Mouse (Mus musculus) hindbrain, postnatal 0 days (tissue): ENCODE measurements at regions not wholly inside any gene's neighbourhood (a gene's known extent, or its start where the extent isn't known, plus 50 kb on each side); places are given as distances from the start of the nearest gene placed in this dataset.

ENCODE experiments used
- ATAC-seq: fragments of 200-750 bp; cut with Nextera tagmentation; 2 replicates; pipeline ENCODE4 v1.8.0; 2017; ENCODE audit warnings: mild to moderate bottlenecking, moderate TSS enrichment, moderate library complexity
- DNase-seq: peaks from one replicate; pipeline ENCODE4 v3.0.0-alpha.2; 2015; ENCODE audit warnings: low spot score
- H3K27ac ChIP-seq: fragments of 300-500 bp; sonication (generic); 2 replicates; pipeline ENCODE4 v1.5.1; 2014; ENCODE audit warnings: mild to moderate bottlenecking
- H3K27me3 ChIP-seq: fragments of 300-500 bp; sonication (generic); 2 replicates; pipeline ENCODE4 v1.6.1; 2014; ENCODE audit warnings: low read length, mixed read lengths; ENCODE audit not compliant: insufficient read depth
- H3K36me3 ChIP-seq: fragments of 300-500 bp; sonication (generic); 2 replicates; pipeline ENCODE4 v1.6.1; 2014; ENCODE audit warnings: low read length, mixed read lengths; ENCODE audit not compliant: insufficient read depth
- H3K4me1 ChIP-seq: fragments of 300-500 bp; sonication (generic); 2 replicates; pipeline ENCODE4 v1.6.1; 2014; ENCODE audit warnings: antibody characterized with exemption, low read length, mixed read lengths; ENCODE audit not compliant: insufficient read depth
- H3K4me2 ChIP-seq: fragments of 300-500 bp; sonication (generic); 2 replicates; pipeline ENCODE4 v1.6.1; 2014; ENCODE audit warnings: low read depth, mild to moderate bottlenecking, low read length, moderate library complexity, mixed read lengths
- H3K4me3 ChIP-seq: fragments of 300-500 bp; sonication (generic); 2 replicates; pipeline ENCODE4 v1.5.1; 2014; ENCODE audit warnings: low read length
- H3K9ac ChIP-seq: fragments of 300-500 bp; sonication (generic); replicated peaks from 2 replicates; pipeline ENCODE4 v1.6.1; 2014; ENCODE audit warnings: mild to moderate bottlenecking, low read length, moderate library complexity, mixed read lengths
- H3K9me3 ChIP-seq: fragments of 300-500 bp; sonication (generic); 2 replicates; pipeline ENCODE4 v1.6.1; 2016; ENCODE audit warnings: low read length, mixed read lengths
- CTCF ChIP-seq: IDR thresholded peaks from 2 replicates; pipeline ENCODE4 v1.5.1; 2016; ENCODE audit warnings: antibody characterized with exemption, control low read depth, low read depth
- WGBS: fragments of 180-500 bp; shearing (Covaris S2); extraction: QIAGEN DNeasy Blood & Tissue Kit; methylation state at CpG from one replicate; pipeline ENCODE4 v1.1.7; 2014; 5-methylcytosine and 5-hydroxymethylcytosine counted together

- Histone ChIP-seq H3K36me3 (no peaks in the 10 kb centered on the region), H3K4me1 (no peaks in the 10 kb centered on the region), H3K4me3 (no peak overlapping the region), H3K27ac (no peak overlapping the region), H3K9ac (no peak overlapping the region), H3K4me2 (no peak overlapping the region), H3K9me3 (no peaks in the 10 kb centered on the region), H3K27me3 (no peaks in the 10 kb centered on the region)
- no peak for TF ChIP-seq CTCF
- no peak for ATAC-seq
- DNase-seq, result no peak
These were observed 123.6 kb upstream of the Emcn start for GRCm38 (mm10) chr3:137217245-137217644.

- Histone ChIP-seq H3K27me3 (no peaks in the 10 kb centered on the region), H3K36me3 (no peaks in the 10 kb centered on the region), H3K27ac (no peak overlapping the region), H3K9me3 (no peaks in the 10 kb centered on the region), H3K4me1 (no peaks in the 10 kb centered on the region), H3K4me2 (no peak overlapping the region), H3K9ac (no peak overlapping the region), H3K4me3 (no peak overlapping the region)
- no peak for TF ChIP-seq CTCF
- ATAC-seq, result no peak
- WGBS, result 82% methylated on average over 5 of the region's 5 CpGs
- DNase-seq, result no peak
These were observed 122.9 kb upstream of the Emcn start for GRCm38 (mm10) chr3:137217926-137218325.

GRCm38 (mm10) chr3:137226151-137226550 lies 114.7 kb upstream of the Emcn start:
- Histone ChIP-seq H3K4me3 (no peak overlapping the region), H3K27me3 (no peaks in the 10 kb centered on the region), H3K9ac (no peak overlapping the region), H3K4me2 (no peak overlapping the region), H3K36me3 (no peaks in the 10 kb centered on the region), H3K4me1 (no peaks in the 10 kb centered on the region), H3K27ac (no peak overlapping the region), H3K9me3 (no peaks in the 10 kb centered on the region)
- DNase-seq (no peak), ATAC-seq (no peak)
- 94% methylated on average over 1 of the region's 1 CpGs for WGBS
- no peak for TF ChIP-seq CTCF

- Histone ChIP-seq H3K27ac (no peak overlapping the region), H3K9me3 (no peaks in the 10 kb centered on the region), H3K9ac (no peak overlapping the region), H3K36me3 (no peaks in the 10 kb centered on the region), H3K4me2 (no peak overlapping the region), H3K27me3 (no peaks in the 10 kb centered on the region), H3K4me1 (no peaks in the 10 kb centered on the region), H3K4me3 (no peak overlapping the region)
- DNase-seq, result no peak
- no peak for TF ChIP-seq CTCF
- no peak for ATAC-seq
- 80% methylated on average over 5 of the region's 5 CpGs for WGBS
These were observed 113.6 kb upstream of the Emcn start for GRCm38 (mm10) chr3:137227122-137227838.

GRCm38 (mm10) chr3:137228416-137228815 lies 112.5 kb upstream of the Emcn start:
- 79% methylated on average over 5 of the region's 5 CpGs for WGBS
- Histone ChIP-seq H3K27me3 (no peaks in the 10 kb centered on the region), H3K9me3 (no peaks in the 10 kb centered on the region), H3K9ac (no peak overlapping the region), H3K4me3 (no peak overlapping the region), H3K4me1 (no peaks in the 10 kb centered on the region), H3K36me3 (no peaks in the 10 kb centered on the region), H3K27ac (no peak overlapping the region), H3K4me2 (no peak overlapping the region)
- no peak for TF ChIP-seq CTCF
- ATAC-seq (no peak), DNase-seq (no peak)

- TF ChIP-seq CTCF, result no peak
- ATAC-seq, result no peak
- 94% methylated on average over 1 of the region's 1 CpGs for WGBS
These were observed 98.0 kb upstream of the Emcn start for GRCm38 (mm10) chr3:137242877-137243276.

GRCm38 (mm10) chr3:137263907-137264306 lies 77.0 kb upstream of the Emcn start:
- no peak overlapping the region for H3K27ac ChIP-seq
- no peak for DNase-seq
- no peaks in the 10 kb centered on the region for H3K9me3 ChIP-seq
- no peak for TF ChIP-seq CTCF
- ATAC-seq, result no peak
- WGBS, result 94% methylated on average over 4 of the region's 4 CpGs
- no peak overlapping the region for H3K4me3 ChIP-seq
- no peak overlapping the region for H3K9ac ChIP-seq
- no peaks in the 10 kb centered on the region for H3K36me3 ChIP-seq
- H3K27me3 ChIP-seq, result no peaks in the 10 kb centered on the region
- H3K4me2 ChIP-seq, result no peak overlapping the region
- no peaks in the 10 kb centered on the region for H3K4me1 ChIP-seq

More at GRCm38 (mm10) chr3:137242877-137243276, 98.0 kb upstream of the Emcn start:
- no peak overlapping the region for H3K4me2 ChIP-seq
- DNase-seq, result no peak
- H3K4me3 ChIP-seq, result no peak overlapping the region
- H3K27ac ChIP-seq, result no peak overlapping the region
- H3K9ac ChIP-seq, result no peak overlapping the region
- no peaks in the 10 kb centered on the region for H3K4me1 ChIP-seq
- H3K36me3 ChIP-seq, result no peaks in the 10 kb centered on the region
- no peaks in the 10 kb centered on the region for H3K9me3 ChIP-seq
- no peaks in the 10 kb centered on the region for H3K27me3 ChIP-seq
